19 mouse cellular contexts compared by ENCODE assay signal in the genomic region with DNA sequence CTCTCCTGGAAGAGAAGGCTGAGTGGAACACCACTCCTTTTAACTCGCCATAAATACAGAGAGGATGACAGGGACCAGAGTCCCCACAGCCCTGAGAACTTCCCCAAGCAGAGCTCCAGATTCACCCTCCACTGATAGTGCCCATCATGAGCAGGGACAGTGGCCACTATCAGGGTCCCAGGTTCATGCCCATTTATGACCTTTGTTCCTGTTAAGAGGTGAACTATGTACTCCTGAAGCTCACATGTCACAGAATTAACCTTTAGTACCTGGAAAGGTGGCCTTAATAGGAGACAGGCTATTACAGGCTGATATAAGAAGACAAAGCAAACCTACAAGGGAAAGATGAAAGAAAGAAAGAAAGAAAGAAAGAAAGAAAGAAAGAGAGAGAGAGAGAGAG.
"Had no signal": no experiment of that assay in that cellular context is flagged by ENCODE, and none has a peak within 500 bp of the region (broad histone marks: within the 10 kb centered on the region; RNA-seq: fewer than 3 reads in every experiment).

No protein-coding gene starts in this region.

- H3K4me1 ChIP-seq: neural tube, embryonic 13.5 days had no signal

- H3K9ac ChIP-seq: limb, embryonic 13.5 days; liver, embryonic 13.5 days; lung, embryonic 14.5 days; midbrain, embryonic 13.5 days; neural tube, embryonic 13.5 days had no signal

- H3K27ac ChIP-seq: layer of hippocampus, adult 2 months; limb, embryonic 10.5 days; limb, embryonic 13.5 days; liver, embryonic 13.5 days; midbrain, embryonic 10.5 days; midbrain, embryonic 13.5 days; neural tube, embryonic 13.5 days had no signal

- H3K27me3 ChIP-seq: limb, embryonic 13.5 days; midbrain, embryonic 13.5 days; neural tube, embryonic 13.5 days had no signal

- DNase-seq: kidney, adult 11 months; kidney, adult 9 months; kidney, postnatal 14 days; layer of hippocampus, adult 9-11 months; liver, embryonic 13.5 days; lung, embryonic 14.5 days; retina, postnatal 1 day; right cerebral cortex, postnatal 25 days; thymus, adult 18-20 months; thymus, postnatal 36 days had no signal

- H3K4me2 ChIP-seq: limb, embryonic 13.5 days; liver, embryonic 13.5 days; lung, embryonic 14.5 days; midbrain, embryonic 13.5 days; neural tube, embryonic 13.5 days had no signal

- H3K9me3 ChIP-seq: limb, embryonic 10.5 days; limb, embryonic 13.5 days; liver, embryonic 13.5 days; midbrain, embryonic 10.5 days; midbrain, embryonic 13.5 days; neural tube, embryonic 13.5 days had no signal

- H3K36me3 ChIP-seq: limb, embryonic 10.5 days; limb, embryonic 13.5 days; liver, embryonic 13.5 days; midbrain, embryonic 10.5 days; midbrain, embryonic 13.5 days; neural tube, embryonic 13.5 days had no signal

- H3K4me3 ChIP-seq: layer of hippocampus, adult 2 months; limb, embryonic 10.5 days; limb, embryonic 13.5 days; liver, embryonic 13.5 days; megakaryocyte, embryonic 14.5 days; midbrain, embryonic 10.5 days; midbrain, embryonic 13.5 days; myocyte; neural tube, embryonic 13.5 days had no signal

- ATAC-seq: midbrain, embryonic 13.5 days; midbrain, embryonic 16.5 days had no signal
